Mouse (Mus musculus): ENCODE data around the gene Tmf1.

DNA sequence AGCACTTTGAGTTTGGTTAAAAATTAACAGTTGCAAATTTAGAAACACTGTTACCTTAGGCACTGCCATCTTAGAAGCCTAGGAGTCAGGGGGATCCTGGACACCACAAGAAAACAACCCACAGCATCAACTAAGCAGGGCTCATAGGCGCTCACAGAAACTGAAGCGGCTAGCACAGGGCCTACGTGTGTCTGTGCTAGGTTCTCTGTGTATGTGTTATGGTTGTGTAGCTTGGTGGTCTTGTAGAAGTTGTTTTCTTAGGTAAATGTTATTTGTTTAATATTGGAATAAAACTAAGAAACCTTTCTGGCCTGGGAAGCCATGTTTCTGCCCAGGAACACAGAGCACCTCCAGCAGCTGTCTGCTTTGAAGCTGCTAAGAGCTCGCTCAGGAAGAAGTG, 30.8 kb upstream of the Tmf1 start:
- TF ChIP-seq GATA1 (IDR thresholded peaks at IDR 0.05; ENCODE audit: borderline replicate concordance, low read length) (no peak), FLI1 (IDR thresholded peaks at IDR 0.05; ENCODE audit: low read length) (no peak)
